Mouse (Mus musculus) adrenal gland, adult 18-20 months (tissue): ENCODE data around the gene Mgarp. TPM values are rescaled to one million over a fixed set of nuclear protein-coding genes. Genes with fewer than 3 reads are reported as not detected.
"Not testable (repeated sequence)": the region's sequence is repeated elsewhere in the genome, so short reads cannot be mapped to it uniquely, and the experiment has no call there.

ENCODE experiments used
- DNase-seq, 2 experiments: peaks; one replicate each; pipeline ENCODE4 v3.0.0; 2021 to 2022; ENCODE audit warnings: low spot score in 2 of 2
- total RNA-seq, 2 experiments: library from RNA; stranded (reverse); gene quantifications; 1 replicate in 1 of 2; 2 replicates in 1 of 2; pipeline ENCODE4 v1.2.3; 2021

Mgarp gene
- total RNA-seq, 2 experiments from 2014 or later = 605 to 839 TPM

- DNase-seq = no peak
Observed at GRCm38 (mm10) chr3:51398667-51399066, 2.1 kb upstream of the Mgarp start.

- DNase-seq = peak in 1 of 2 experiments; percentile 46
Observed at GRCm38 (mm10) chr3:51397700-51398299, 1.3 kb upstream of the Mgarp start.

GRCm38 (mm10) chr3:51395461-51396145 is 935 bp downstream of the Mgarp start:
- no peak for DNase-seq

GRCm38 (mm10) chr3:51394881-51395280 is 1.7 kb downstream of the Mgarp start:
- no peak for DNase-seq

- DNase-seq = no peak
Observed at GRCm38 (mm10) chr3:51393651-51394050, 2.9 kb downstream of the Mgarp start.

GRCm38 (mm10) chr3:51393018-51393417 is 3.5 kb downstream of the Mgarp start:
- DNase-seq = not testable (repeated sequence)

GRCm38 (mm10) chr3:51391591-51391990 is 4.9 kb downstream of the Mgarp start:
- no peak for DNase-seq

GRCm38 (mm10) chr3:51391095-51391494 is 5.4 kb downstream of the Mgarp start:
- no peak for DNase-seq

- DNase-seq = no peak
Observed at GRCm38 (mm10) chr3:51388904-51389303, 7.6 kb downstream of the Mgarp start.

- DNase-seq = no peak
Observed at GRCm38 (mm10) chr3:51387868-51388381, 8.6 kb downstream of the Mgarp start.

- DNase-seq = no peak
Observed at GRCm38 (mm10) chr3:51387134-51387451, 9.4 kb downstream of the Mgarp start.

- no peak for DNase-seq
Observed at GRCm38 (mm10) chr3:51386441-51387133, 10.0 kb downstream of the Mgarp start.

- DNase-seq = no peak
Observed at GRCm38 (mm10) chr3:51383409-51383808, 13.1 kb downstream of the Mgarp start.

GRCm38 (mm10) chr3:51380660-51381014 is 15.9 kb downstream of the Mgarp start:
- DNase-seq = no peak

- no peak for DNase-seq
Observed at GRCm38 (mm10) chr3:51379786-51380659, 16.5 kb downstream of the Mgarp start.

- DNase-seq = no peak
Observed at GRCm38 (mm10) chr3:51378665-51378946, 17.9 kb downstream of the Mgarp start.

- no peak for DNase-seq
Observed at GRCm38 (mm10) chr3:51377878-51378664, 18.5 kb downstream of the Mgarp start.

GRCm38 (mm10) chr3:51375307-51376265 is 21.0 kb downstream of the Mgarp start:
- DNase-seq = peak in 1 of 2 experiments; percentile 58

- DNase-seq = no peak
Observed at GRCm38 (mm10) chr3:51373544-51373943, 23.0 kb downstream of the Mgarp start.

- DNase-seq = no peak
Observed at GRCm38 (mm10) chr3:51372883-51373282, 23.7 kb downstream of the Mgarp start.
